ENCODE assay signal across 17 mouse cellular contexts in genomic region chr19:56891438-56891837, GRCm38 (mm10). TPM values are rescaled to one million over a fixed set of nuclear protein-coding genes. Genes with fewer than 3 reads are reported as not detected.
DNase-seq lines count a peak whose midpoint lies in the region; ATAC-seq and TF ChIP-seq lines count a peak whose summit lies in the region.
"Had no signal": no experiment of that assay in that cellular context is flagged by ENCODE, and none has a peak within 500 bp of the region (broad histone marks: within the 10 kb centered on the region; RNA-seq: fewer than 3 reads in every experiment).

No protein-coding gene starts in this region.

- H3K27ac ChIP-seq in kidney, embryonic 16.5 days (ENCODE audit: low read length) = no peak overlapping the region
- H3K27ac ChIP-seq in MEL (ENCODE audit: control insufficient read depth, low read depth, low read length) = no peak overlapping the region
- H3K27ac ChIP-seq in limb, embryonic 14.5 days (replicated peaks; ENCODE audit: low read depth, low read length) = no peak overlapping the region
- H3K27ac ChIP-seq: embryonic facial prominence, embryonic 13.5 days; heart, embryonic 13.5 days; macrophage had no signal

- no peaks in the 10 kb centered on the region for H3K36me3 ChIP-seq in kidney, embryonic 16.5 days (ENCODE audit: insufficient read depth, low read length)
- H3K36me3 ChIP-seq in MEL (ENCODE audit: control insufficient read depth in 1 of 2, insufficient read depth in 2 of 2, low read length in 2 of 2) = no peaks in the 10 kb centered on the region
- H3K36me3 ChIP-seq in limb, embryonic 14.5 days (ENCODE audit: control insufficient read depth, insufficient read depth, low read length) = no peaks in the 10 kb centered on the region
- H3K36me3 ChIP-seq: embryonic facial prominence, embryonic 13.5 days; heart, embryonic 13.5 days; hindbrain, embryonic 10.5 days had no signal

- no peak overlapping the region for H3K4me2 ChIP-seq in kidney, embryonic 16.5 days (replicated peaks; ENCODE audit: low read depth, low read length)
- H3K4me2 ChIP-seq in limb, embryonic 14.5 days (replicated peaks; ENCODE audit: low read depth, low read length, severe bottlenecking) = no peak overlapping the region
- H3K4me2 ChIP-seq: embryonic facial prominence, embryonic 13.5 days; heart, embryonic 13.5 days had no signal

- no peaks in the 10 kb centered on the region for H3K27me3 ChIP-seq in kidney, embryonic 16.5 days (ENCODE audit: insufficient read depth, low read length)
- no peaks in the 10 kb centered on the region for H3K27me3 ChIP-seq in MEL (ENCODE audit: control insufficient read depth in 1 of 2, insufficient read depth in 2 of 2, low read length in 2 of 2)
- no peaks in the 10 kb centered on the region for H3K27me3 ChIP-seq in limb, embryonic 14.5 days (ENCODE audit: control insufficient read depth, insufficient read depth, low read length)
- H3K27me3 ChIP-seq: embryonic facial prominence, embryonic 13.5 days; heart, embryonic 13.5 days had no signal

- peaks cover 26% of the 10 kb centered on the region for H3K4me1 ChIP-seq in kidney, embryonic 16.5 days (ENCODE audit: insufficient read depth, low read length)
- no peaks in the 10 kb centered on the region for H3K4me1 ChIP-seq in MEL (ENCODE audit: control insufficient read depth in 1 of 2, insufficient read depth in 2 of 2, low read length in 2 of 2)
- H3K4me1 ChIP-seq in limb, embryonic 14.5 days (ENCODE audit: control insufficient read depth, insufficient read depth, low read length) = peaks cover 10% of the 10 kb centered on the region; the same call in 1 of the 2 replicates

- peak; percentile 62; the same call in 1 of the 2 replicates for ATAC-seq in kidney, embryonic 16.5 days (ENCODE audit: low FRiP score, low TSS enrichment)
- ATAC-seq in limb, embryonic 14.5 days (ENCODE audit: low FRiP score, low read depth) = peak; percentile 38; the same call in 1 of the 2 replicates
- ATAC-seq: forebrain, embryonic 16.5 days had no signal

- H3K9me3 ChIP-seq in kidney, embryonic 16.5 days (ENCODE audit: low read length) = no peaks in the 10 kb centered on the region
- no peaks in the 10 kb centered on the region for H3K9me3 ChIP-seq in MEL (replicated peaks; ENCODE audit: insufficient read depth, low read length)
- H3K9me3 ChIP-seq in limb, embryonic 14.5 days (ENCODE audit: control insufficient read depth, low read length) = no peaks in the 10 kb centered on the region
- H3K9me3 ChIP-seq: embryonic facial prominence, embryonic 13.5 days; heart, embryonic 13.5 days; hindbrain, embryonic 10.5 days had no signal

- no peak for DNase-seq in kidney, postnatal 10 days
- DNase-seq in MEL (ENCODE audit: low read depth, low spot score) = no peak
- peak; percentile 68 for DNase-seq in embryo, embryonic 10.5 days (ENCODE audit: low spot score)
- no peak for DNase-seq in limb, embryonic 14.5 days (ENCODE audit: low spot score)
- no peak for DNase-seq in thymus, adult 18-20 months
- no peak for DNase-seq in spleen, postnatal 36 days (ENCODE audit: low spot score in 2 of 2)
- DNase-seq: cerebellum, adult 2 months; gastrocnemius, postnatal 14 days; kidney, adult 8-10 months; spleen, adult 18-20 months had no signal

- 50% methylated on average over 2 of the region's 2 CpGs for WGBS in kidney, embryonic 16.5 days
- WGBS in limb, embryonic 14.5 days = 43% methylated on average over 2 of the region's 2 CpGs

- TF ChIP-seq RAD21 in MEL (IDR thresholded peaks at IDR 0.05; ENCODE audit: low read depth, low read length) = no peak

- H3K9ac ChIP-seq in kidney, embryonic 16.5 days (replicated peaks; ENCODE audit: low read length) = 0 out of 2 replicates have a peak overlapping the region, but pooled peaks have one; percentile 20
- no peak overlapping the region for H3K9ac ChIP-seq in MEL (ENCODE audit: control insufficient read depth, low read depth, low read length, poor library complexity, severe bottlenecking)
- H3K9ac ChIP-seq in limb, embryonic 14.5 days (ENCODE audit: low read depth, low read length, severe bottlenecking) = no peak overlapping the region
- H3K9ac ChIP-seq: embryonic facial prominence, embryonic 13.5 days; heart, embryonic 13.5 days had no signal

- no peaks in the 10 kb centered on the region for H3K79me2 ChIP-seq in MEL (ENCODE audit: control insufficient read depth, insufficient read depth, low read length, poor library complexity)

- no peak overlapping the region for H3K4me3 ChIP-seq in kidney, embryonic 16.5 days (ENCODE audit: low read length)
- no peak overlapping the region for H3K4me3 ChIP-seq in MEL (ENCODE audit: control insufficient read depth in 1 of 2, insufficient read depth in 1 of 2, low read depth in 2 of 2, low read length in 2 of 2)
- H3K4me3 ChIP-seq in limb, embryonic 14.5 days (replicated peaks; ENCODE audit: low read length) = no peak overlapping the region
- H3K4me3 ChIP-seq: embryonic facial prominence, embryonic 13.5 days; heart, embryonic 13.5 days; hindbrain, embryonic 10.5 days had no signal

- TF ChIP-seq CTCF in MEL (IDR thresholded peaks at IDR 0.05 in 2 of 3, conservative IDR thresholded peaks at IDR 0.05 in 1 of 3; ENCODE audit: control insufficient read depth in 1 of 3, insufficient read depth in 1 of 3, low read depth in 2 of 3, low read length in 3 of 3, poor library complexity in 1 of 3, severe bottlenecking in 1 of 3) = no peak

- TF ChIP-seq POLR2A in MEL (IDR thresholded peaks at IDR 0.05; ENCODE audit: control insufficient read depth in 1 of 2, insufficient read depth in 1 of 2, low read depth in 1 of 2, low read length in 2 of 2, poor library complexity in 1 of 2) = no peak
- no peak for TF ChIP-seq POLR2A in limb, embryonic 14.5 days (IDR thresholded peaks at IDR 0.05; ENCODE audit: borderline replicate concordance, extremely low read depth, insufficient read depth, insufficient read length)

- no peak for TF ChIP-seq EP300 in MEL (IDR thresholded peaks at IDR 0.05; ENCODE audit: low read depth in 1 of 2, low read length in 2 of 2)

TF ChIP-seq in MEL, 35 proteins besides CTCF, POLR2A, EP300 and RAD21:
- TF ChIP-seq ZKSCAN1 (IDR thresholded peaks at IDR 0.05; ENCODE audit: low read depth, low read length) = peak; percentile 46; the same call in 1 of the 2 replicates
- TF ChIP-seq MAFK (IDR thresholded peaks at IDR 0.05; ENCODE audit: borderline replicate concordance, low read depth, low read length) = no peak
- TF ChIP-seq TCF12 (IDR thresholded peaks at IDR 0.05; ENCODE audit: low read depth, low read length) = no peak
- TF ChIP-seq JUND (IDR thresholded peaks at IDR 0.05; ENCODE audit: low read depth, low read length) = no peak
- TF ChIP-seq BHLHE40 (IDR thresholded peaks at IDR 0.05; ENCODE audit: borderline replicate concordance, low read depth, low read length) = no peak
- TF ChIP-seq KAT2A (conservative IDR thresholded peaks at IDR 0.05; ENCODE audit: low read depth, low read length) = no peak
TF ChIP-seq in MEL: peak in this region for 1.

RNA-seq across cellular contexts. Expression of gene Vwa2, which starts 17.4 kb away (rescaled TPM):
- 22.4 and 23.9 TPM in 2 replicates for polyA plus RNA-seq in kidney, embryonic 16.5 days (2015; fragmentation: Nextera tagmentation; extraction: Ambion mirVana)
- total RNA-seq in MEL (2012; rRNA removed) = 0.03 TPM in 1 of 2 replicates, not detected in the other
- polyA plus RNA-seq in MEL (2012; ENCODE audit: insufficient read depth in 1 of 2, insufficient read length in 2 of 2, low read depth in 1 of 2, low replicate concordance in 2 of 2, missing spikeins in 1 of 2) = not detected
- polyA plus RNA-seq in limb, embryonic 14.5 days (2012; rRNA removed) = 5.9 and 6.4 TPM in 2 replicates
- 4.3 and 5.6 TPM in 2 replicates for polyA plus RNA-seq in limb, embryonic 14.5 days (2014; fragmentation: Nextera tagmentation; extraction: Ambion mirVana)
- total RNA-seq: gastrocnemius, postnatal 14 days; liver, adult 2 months had no signal
- polyA plus RNA-seq: liver, adult 2 months; macrophage had no signal

Comparison
In these comparisons a context has a peak if more than half of its experiments do, and no peak if none do; other contexts are left out.
1. RNA of gene Vwa2, which starts 17.4 kb away (polyA plus RNA-seq): 22.4 to 23.9 TPM in kidney, embryonic 16.5 days and 4.3 to 6.4 TPM in limb, embryonic 14.5 days; not detected in MEL; every median in the first group is over 4 times any median in the second.